Mouse (Mus musculus) urinary bladder, postnatal 25 days (tissue): Measurements from ENCODE around the gene Bach2.

ENCODE experiments used
- DNase-seq: peaks from one replicate; pipeline ENCODE4 v3.0.0; 2022; ENCODE audit warnings: low spot score

The Bach2 gene

GRCm38 (mm10) chr4:32297071-32297671 lies 58.6 kb downstream of the Bach2 start:
- no peak for DNase-seq

GRCm38 (mm10) chr4:32299221-32299620 lies 60.6 kb downstream of the Bach2 start:
- DNase-seq: no peak

GRCm38 (mm10) chr4:32299970-32300369 lies 61.4 kb downstream of the Bach2 start:
- no peak for DNase-seq

- no peak for DNase-seq
Measured at GRCm38 (mm10) chr4:32302668-32303067, 64.1 kb downstream of the Bach2 start.

GRCm38 (mm10) chr4:32303076-32303475 lies 64.5 kb downstream of the Bach2 start:
- no peak for DNase-seq

GRCm38 (mm10) chr4:32303674-32304073 lies 65.1 kb downstream of the Bach2 start:
- peak; percentile 72 for DNase-seq

- no peak for DNase-seq
Measured at GRCm38 (mm10) chr4:32304221-32304703, 65.7 kb downstream of the Bach2 start.

- no peak for DNase-seq
Measured at GRCm38 (mm10) chr4:32305036-32305615, 66.5 kb downstream of the Bach2 start.

- no peak for DNase-seq
Measured at GRCm38 (mm10) chr4:32305683-32306082, 67.1 kb downstream of the Bach2 start.

- no peak for DNase-seq
Measured at GRCm38 (mm10) chr4:32306169-32306792, 67.7 kb downstream of the Bach2 start.

- DNase-seq: no peak
Measured at GRCm38 (mm10) chr4:32307215-32307614, 68.6 kb downstream of the Bach2 start.

GRCm38 (mm10) chr4:32312171-32312946 lies 73.8 kb downstream of the Bach2 start:
- no peak for DNase-seq

- no peak for DNase-seq
Measured at GRCm38 (mm10) chr4:32314919-32315318, 76.3 kb downstream of the Bach2 start.

- DNase-seq: no peak
Measured at GRCm38 (mm10) chr4:32318608-32319007, 80.0 kb downstream of the Bach2 start.

- no peak for DNase-seq
Measured at GRCm38 (mm10) chr4:32319327-32319726, 80.7 kb downstream of the Bach2 start.

GRCm38 (mm10) chr4:32320039-32320438 lies 81.4 kb downstream of the Bach2 start:
- DNase-seq: no peak

- no peak for DNase-seq
Measured at GRCm38 (mm10) chr4:32324111-32324510, 85.5 kb downstream of the Bach2 start.

GRCm38 (mm10) chr4:32324967-32325366 lies 86.4 kb downstream of the Bach2 start:
- DNase-seq: no peak

- no peak for DNase-seq
Measured at GRCm38 (mm10) chr4:32325596-32325995, 87.0 kb downstream of the Bach2 start.

- DNase-seq: no peak
Measured at GRCm38 (mm10) chr4:32326279-32326678, 87.7 kb downstream of the Bach2 start.

- DNase-seq: no peak
Measured at GRCm38 (mm10) chr4:32326860-32327259, 88.3 kb downstream of the Bach2 start.

- no peak for DNase-seq
Measured at GRCm38 (mm10) chr4:32327626-32328025, 89.0 kb downstream of the Bach2 start.

GRCm38 (mm10) chr4:32328561-32328960 lies 90.0 kb downstream of the Bach2 start:
- DNase-seq: no peak
